ENCODE assay signal across 1 mouse cellular context in genomic region chr2:180087472-180087871, GRCm38 (mm10).
TF ChIP-seq lines count a peak whose summit lies in the region.

No protein-coding gene starts in this region.

TF ChIP-seq in CH12.LX, 34 proteins besides CTCF, POLR2A, EP300 and RAD21:
- TF ChIP-seq CHD2 (IDR thresholded peaks at IDR 0.05; ENCODE audit: low read length): no peak
- no peak for TF ChIP-seq ETS1 (conservative IDR thresholded peaks at IDR 0.05; ENCODE audit: low read depth, low read length)
- TF ChIP-seq MYC (IDR thresholded peaks at IDR 0.05; ENCODE audit: low read depth, low read length): no peak
- TF ChIP-seq TCF12 (IDR thresholded peaks at IDR 0.05; ENCODE audit: low read depth, low read length): no peak
- no peak for TF ChIP-seq MAFK (IDR thresholded peaks at IDR 0.05; ENCODE audit: insufficient replicate concordance, low read length)
- TF ChIP-seq PAX5 (IDR thresholded peaks at IDR 0.05; ENCODE audit: low read length): no peak
- TF ChIP-seq ZC3H11A (IDR thresholded peaks at IDR 0.05; ENCODE audit: low read depth, low read length): no peak
- no peak for TF ChIP-seq GABPA (IDR thresholded peaks at IDR 0.05; ENCODE audit: insufficient replicate concordance, low read depth, low read length)
- no peak for TF ChIP-seq ZNF384 (IDR thresholded peaks at IDR 0.05; ENCODE audit: low read depth, low read length)
- no peak for TF ChIP-seq JUND (conservative IDR thresholded peaks at IDR 0.05; ENCODE audit: low read depth, low read length)
- TF ChIP-seq ZKSCAN1 (IDR thresholded peaks at IDR 0.05; ENCODE audit: borderline replicate concordance, low read depth, low read length): no peak
- TF ChIP-seq MAX (IDR thresholded peaks at IDR 0.05; ENCODE audit: low read length): no peak
- no peak for TF ChIP-seq NELFE (IDR thresholded peaks at IDR 0.05; ENCODE audit: low read depth, low read length)
- no peak for TF ChIP-seq SMC3 (IDR thresholded peaks at IDR 0.05; ENCODE audit: low read depth, low read length)
- no peak for TF ChIP-seq MAZ (IDR thresholded peaks at IDR 0.05; ENCODE audit: low read depth, low read length)
- no peak for TF ChIP-seq NRF1 (IDR thresholded peaks at IDR 0.05; ENCODE audit: low read depth, low read length)
